Mouse (Mus musculus) small intestine, adult 2 months (tissue): ENCODE measurements around the gene Cacna1a. TPM values are rescaled to one million over a fixed set of nuclear protein-coding genes. Genes with fewer than 3 reads are reported as not detected.

Source experiments
- H3K27ac ChIP-seq: fragments of 200-500 bp; 2 replicates; pipeline ENCODE4 v1.5.1; 2012; ENCODE audit warnings: low read depth, low read length, control low read depth, inconsistent platforms; ENCODE audit not compliant: insufficient read depth
- H3K27me3 ChIP-seq: fragments of 200-500 bp; 2 replicates; pipeline ENCODE4 v1.6.1; 2012; ENCODE audit warnings: mild to moderate bottlenecking, moderate library complexity, low read length, inconsistent platforms; ENCODE audit not compliant: control insufficient read depth, insufficient read depth
- H3K36me3 ChIP-seq: fragments of 200-500 bp; 2 replicates; pipeline ENCODE4 v1.6.1; 2012; ENCODE audit warnings: mild to moderate bottlenecking, low read length, control low read depth, inconsistent platforms; ENCODE audit not compliant: control insufficient read depth, insufficient read depth
- H3K4me1 ChIP-seq: fragments of 200-500 bp; 2 replicates; pipeline ENCODE4 v1.6.1; 2012; ENCODE audit warnings: low read length, inconsistent platforms, mixed read lengths; ENCODE audit not compliant: control insufficient read depth, insufficient read depth, insufficient read length
- H3K4me3 ChIP-seq: fragments of 200-500 bp; 2 replicates; pipeline ENCODE4 v1.5.1; 2012; ENCODE audit warnings: low read depth, mild to moderate bottlenecking, control low read depth, inconsistent platforms, low read length, moderate library complexity
- CTCF ChIP-seq: fragments of 200-500 bp; IDR thresholded peaks from 2 replicates; pipeline ENCODE4 v1.5.1; 2012; ENCODE audit warnings: low read depth, mild to moderate bottlenecking, control low read depth, inconsistent platforms, low read length, moderate library complexity, mixed read lengths; ENCODE audit not compliant: insufficient replicate concordance, insufficient read length; ENCODE audit errors: extremely low read depth
- POLR2A ChIP-seq: fragments of 200-500 bp; IDR thresholded peaks from 2 replicates; pipeline ENCODE4 v1.6.1; 2012; ENCODE audit warnings: low read depth, mild to moderate bottlenecking, control low read depth, inconsistent platforms, low read length, moderate library complexity
- WGBS: fragments of 180-500 bp; shearing (Covaris S2); methylation state at CpG from one replicate; pipeline ENCODE4 v1.1.7; 2018; 5-methylcytosine and 5-hydroxymethylcytosine counted together
- polyA plus RNA-seq: library from polyadenylated mRNA; depleted of rRNA; stranded (reverse); fragments of >200 nt; gene quantifications from 2 replicates; pipeline ENCODE4 v1.2.3, GENCODE M21; 2012

The Cacna1a gene
- polyA plus RNA-seq, 1 experiment = 23.5 TPM

GRCm38 (mm10) chr8:84661458-84661871 lies 273.2 kb downstream of the Cacna1a start:
- under 1% methylated on average over 24 of the region's 24 CpGs for WGBS
- TF ChIP-seq CTCF (no peak), POLR2A (peak; percentile 68)
- Histone ChIP-seq H3K27me3 (no peaks in the 10 kb centered on the region), H3K36me3 (no peaks in the 10 kb centered on the region), H3K4me1 (peaks cover 12% of the 10 kb centered on the region; the same call in 1 of the 2 replicates), H3K27ac (peak overlapping the region; percentile 98), H3K4me3 (peak overlapping the region; percentile 91)

- TF ChIP-seq CTCF = no peak
- no peak for TF ChIP-seq POLR2A
Measured at GRCm38 (mm10) chr8:84661961-84662571, 273.8 kb downstream of the Cacna1a start.

GRCm38 (mm10) chr8:84662581-84663065 lies 274.4 kb downstream of the Cacna1a start, which contains the start of gene Ier2:
TSS of gene Ier2 (minus strand) at chr8:84662852.
- TF ChIP-seq POLR2A (peak; percentile 100), CTCF (no peak)
- Histone ChIP-seq H3K4me1 (peaks cover 10% of the 10 kb centered on the region; the same call in 1 of the 2 replicates), H3K27ac (peak within 1 kb of the TSS; percentile 98), H3K36me3 (no peaks in the 10 kb centered on the region), H3K4me3 (peak within 1 kb of the TSS; percentile 95), H3K27me3 (no peaks in the 10 kb centered on the region)
- under 1% methylated on average over 27 of the region's 27 CpGs for WGBS

More at GRCm38 (mm10) chr8:84661961-84662571, 273.8 kb downstream of the Cacna1a start:
- Histone ChIP-seq H3K27me3 (no peaks in the 10 kb centered on the region), H3K4me1 (peaks cover 10% of the 10 kb centered on the region; the same call in 1 of the 2 replicates), H3K36me3 (no peaks in the 10 kb centered on the region), H3K27ac (peak overlapping the region; percentile 98), H3K4me3 (peak overlapping the region; percentile 91)
- under 1% methylated on average over 61 of the region's 61 CpGs for WGBS

GRCm38 (mm10) chr8:84663483-84664327 lies 275.5 kb downstream of the Cacna1a start:
- H3K36me3 ChIP-seq = no peaks in the 10 kb centered on the region
- H3K27ac ChIP-seq = peak overlapping the region; percentile 98
- H3K27me3 ChIP-seq = no peaks in the 10 kb centered on the region
- H3K4me3 ChIP-seq = peak overlapping the region; percentile 95
- H3K4me1 ChIP-seq = peaks cover 6% of the 10 kb centered on the region; the same call in 1 of the 2 replicates
- TF ChIP-seq POLR2A = peak; percentile 67; the same call in 1 of the 2 replicates
- TF ChIP-seq CTCF = no peak
- WGBS = 2% methylated on average over 43 of the region's 43 CpGs

GRCm38 (mm10) chr8:84664566-84665384 lies 276.5 kb downstream of the Cacna1a start:
- no peaks in the 10 kb centered on the region for H3K36me3 ChIP-seq
- WGBS = under 1% methylated on average over 29 of the region's 29 CpGs
- no peak for TF ChIP-seq POLR2A
- TF ChIP-seq CTCF = 0 out of 2 replicates have a peak, but pooled peaks have one; percentile 36
- peak overlapping the region; percentile 98 for H3K27ac ChIP-seq
- H3K4me3 ChIP-seq = peak overlapping the region; percentile 95
- peaks cover 5% of the 10 kb centered on the region; the same call in 1 of the 2 replicates for H3K4me1 ChIP-seq
- no peaks in the 10 kb centered on the region for H3K27me3 ChIP-seq

GRCm38 (mm10) chr8:84665385-84665893 lies 277.2 kb downstream of the Cacna1a start:
- Histone ChIP-seq H3K27me3 (no peaks in the 10 kb centered on the region), H3K4me1 (peaks cover 3% of the 10 kb centered on the region; the same call in 1 of the 2 replicates), H3K27ac (0 out of 2 replicates have a peak overlapping the region, but pooled peaks have one; percentile 22), H3K4me3 (peak overlapping the region; percentile 95), H3K36me3 (no peaks in the 10 kb centered on the region)
- WGBS = 1% methylated on average over 14 of the region's 14 CpGs
- TF ChIP-seq POLR2A (no peak), CTCF (no peak)
